Mouse (Mus musculus) ES-Bruce4 (cell line): ENCODE measurements at regions not wholly inside any gene's neighbourhood (a gene's known extent, or its start where the extent isn't known, plus 50 kb on each side); places are given as distances from the start of the nearest gene placed in this dataset.

Source experiments
- CTCF ChIP-seq: IDR thresholded peaks from one replicate; pipeline ENCODE4 v1.8.1; 2011; ENCODE audit warnings: low read depth, low read length
- EP300 ChIP-seq: IDR thresholded peaks from 2 replicates; pipeline ENCODE4 v1.6.1; 2011; ENCODE audit warnings: low read depth, low read length; ENCODE audit not compliant: insufficient read depth
- POLR2A ChIP-seq: IDR thresholded peaks from one replicate; pipeline ENCODE4 v1.8.1; 2011; ENCODE audit warnings: low read length; ENCODE audit not compliant: insufficient read depth

DNA sequence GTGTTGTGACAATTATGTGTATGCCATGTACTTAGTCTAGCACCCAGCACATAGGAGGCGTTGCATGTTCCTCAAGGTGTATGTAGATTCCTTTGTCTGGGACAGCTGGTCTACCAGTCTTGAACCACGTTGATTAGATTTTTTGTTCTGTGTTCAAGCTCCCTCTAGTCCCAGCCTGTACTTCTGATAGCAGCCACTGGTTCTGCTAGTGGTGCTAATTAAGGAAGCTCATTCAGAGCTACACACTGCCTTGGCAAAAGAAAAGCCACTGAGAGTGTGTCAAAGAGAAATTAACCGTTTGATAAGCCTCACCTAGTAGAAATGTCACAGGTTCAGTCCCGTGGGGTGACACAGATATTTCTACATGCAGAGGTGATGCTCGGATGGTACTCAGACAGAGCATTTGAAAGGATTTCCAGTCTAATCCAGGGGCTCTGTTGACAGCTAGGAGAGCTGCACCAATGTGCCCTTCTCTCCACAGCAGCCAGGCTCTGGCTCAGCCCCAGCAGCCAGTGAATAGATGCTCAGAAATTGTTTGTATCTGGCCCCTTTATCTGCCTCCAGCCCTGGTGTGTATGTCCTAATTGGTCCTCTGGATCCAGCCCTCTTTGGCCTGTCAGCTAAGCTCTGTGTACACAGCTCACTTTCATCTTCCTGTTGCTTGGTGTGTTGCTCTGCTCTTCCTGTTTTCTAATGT lies 385.2 kb upstream of the Kif2a start:
- TF ChIP-seq CTCF = no peak
- TF ChIP-seq POLR2A = no peak
- TF ChIP-seq EP300 = no peak
